Mouse (Mus musculus) WW6 (cell line): Measurements from ENCODE around the gene Trim63.
"Not testable (repeated sequence)": the region's sequence is repeated elsewhere in the genome, so short reads cannot be mapped to it uniquely, and the experiment has no call there.

Experiments
- DNase-seq: peaks from one replicate; pipeline ENCODE4 v3.0.0-alpha.2; 2013; ENCODE audit warnings: low read depth, low spot score

Trim63 gene

DNA sequence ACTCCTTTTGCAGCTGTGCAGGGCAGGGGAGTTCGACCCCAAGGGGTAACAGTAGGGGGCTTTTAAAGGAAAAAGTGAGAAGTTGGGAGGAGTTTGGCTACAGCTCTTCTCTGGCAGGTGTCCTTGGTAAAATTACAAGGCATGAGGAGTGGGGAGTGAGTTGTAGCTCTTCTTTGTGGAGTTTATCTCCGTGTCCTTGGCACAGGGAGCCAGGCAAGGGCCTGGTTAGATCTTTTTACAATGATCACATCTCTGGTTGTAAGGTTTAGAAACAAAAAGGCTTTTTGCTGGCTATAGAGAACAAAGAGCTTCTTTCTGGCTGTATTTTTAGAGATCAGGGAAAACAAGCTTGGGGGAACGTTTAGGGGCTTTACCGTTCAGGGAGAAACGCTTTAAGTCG lies 26.3 kb downstream of the Trim63 start:
- DNase-seq = not testable (repeated sequence)

DNA sequence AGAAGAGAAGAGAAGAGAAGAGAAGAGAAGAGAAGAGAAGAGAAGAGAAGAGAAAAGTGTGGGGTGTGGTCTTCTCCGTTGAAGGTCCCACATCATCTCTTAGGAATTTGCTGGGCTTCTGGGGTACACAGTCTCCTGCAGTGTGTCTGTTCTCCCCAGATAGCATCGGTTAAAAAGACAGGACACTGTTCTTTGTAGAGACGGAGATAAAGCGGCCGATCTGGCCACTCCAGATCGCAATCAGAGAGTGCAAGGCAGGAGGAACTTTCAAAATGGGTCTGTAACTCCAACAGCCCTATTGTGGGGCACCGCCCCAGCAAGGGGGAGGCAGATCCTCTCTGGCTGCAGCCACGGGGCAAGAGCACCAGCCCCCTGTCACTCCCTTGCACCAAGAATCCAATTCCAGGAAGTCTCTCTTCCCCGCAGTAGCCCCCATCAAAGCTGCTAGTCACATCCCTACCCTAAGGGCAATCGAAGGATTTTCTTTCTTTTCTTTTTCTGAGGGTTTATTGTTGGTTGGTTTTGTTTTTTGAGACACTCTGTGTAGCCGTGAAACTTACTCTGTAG lies 27.4 kb downstream of the Trim63 start:
- no peak for DNase-seq

DNA sequence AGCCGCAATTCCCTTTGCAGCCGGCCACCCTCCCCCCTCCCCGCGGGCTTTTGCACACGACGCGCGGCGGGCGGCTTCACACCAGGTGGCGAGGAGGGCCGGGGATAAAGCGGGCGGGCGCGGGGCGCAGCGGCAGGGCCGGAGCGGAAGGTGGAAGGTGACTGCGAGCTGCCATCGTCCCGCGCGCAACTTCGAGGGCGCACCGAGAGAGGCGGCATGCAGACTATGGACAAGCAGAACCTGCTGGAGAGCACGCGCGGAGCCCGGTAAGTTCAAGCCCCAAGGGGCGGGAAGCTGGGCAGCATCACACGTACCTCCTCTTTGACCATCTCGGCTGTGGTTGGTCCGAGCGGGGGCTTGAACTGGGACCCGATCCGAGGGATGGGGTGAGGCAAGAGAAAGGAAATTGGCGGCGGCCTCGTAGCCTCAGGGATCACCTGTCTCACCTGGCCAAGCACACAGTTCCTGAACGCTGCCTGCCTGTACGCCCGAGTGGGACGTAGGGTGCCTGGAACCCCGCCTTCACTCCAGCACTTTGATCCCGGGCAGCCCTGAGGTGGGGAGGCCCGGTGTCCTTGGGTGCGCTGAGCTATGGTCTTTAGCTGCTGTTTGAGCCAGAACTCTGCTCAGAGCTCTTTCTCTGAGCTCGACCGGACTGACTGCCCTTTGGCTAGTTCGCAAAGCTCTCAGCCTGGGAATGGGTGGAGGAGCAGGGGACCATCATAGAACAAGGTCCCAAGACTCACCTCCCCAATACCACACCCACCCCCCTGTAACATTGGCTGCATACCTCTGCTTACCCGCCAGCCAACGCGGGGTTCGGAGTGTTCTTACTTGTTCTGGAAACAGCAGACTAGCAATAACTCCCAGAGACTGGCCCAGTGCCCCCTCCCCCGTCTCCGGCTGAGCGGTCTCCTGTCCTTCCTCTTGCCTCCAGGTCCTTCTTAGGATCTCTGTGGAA lies 28.4 kb downstream of the Trim63 start, which contains the start of gene Slc30a2:
Gene Slc30a2 (plus strand): TSS at position 111 of the 961 bp plus-strand sequence.
- no peak for DNase-seq

DNA sequence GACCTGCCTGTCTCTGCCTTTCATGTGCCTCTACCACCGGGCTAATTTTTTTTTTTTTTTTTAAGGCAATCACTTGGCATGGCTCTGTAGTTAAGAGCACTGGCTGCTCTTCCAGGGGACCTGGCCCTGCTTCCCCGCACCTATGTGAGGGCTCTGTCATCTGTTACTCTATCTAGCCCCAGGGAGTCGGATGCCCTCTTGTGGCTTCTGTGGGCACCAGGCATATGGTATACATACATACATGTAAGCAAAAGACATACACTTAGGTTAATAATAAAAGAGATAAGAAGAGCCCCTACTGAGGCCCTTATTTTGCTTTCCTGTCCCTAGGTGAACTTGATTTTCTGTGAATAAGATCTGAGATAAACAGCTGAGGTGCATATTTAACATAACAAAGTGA lies 29.7 kb downstream of the Trim63 start:
- DNase-seq = no peak

DNA sequence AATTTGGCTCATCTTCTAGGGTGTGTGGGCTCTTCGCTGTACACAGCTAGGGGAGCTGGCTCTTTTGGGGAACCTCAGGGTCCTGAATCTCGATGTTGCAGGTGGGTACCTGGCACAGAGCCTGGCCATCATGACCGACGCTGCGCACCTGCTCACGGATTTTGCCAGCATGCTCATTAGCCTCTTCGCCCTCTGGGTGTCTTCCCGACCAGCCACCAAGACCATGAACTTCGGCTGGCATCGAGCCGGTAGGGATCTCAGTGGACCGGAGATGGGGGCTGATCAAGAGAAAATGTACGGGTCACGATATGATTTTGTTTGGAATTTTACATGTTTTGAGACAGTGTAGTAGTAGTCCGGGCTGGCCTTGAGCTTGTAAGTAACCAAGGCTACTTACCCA lies 30.9 kb downstream of the Trim63 start:
- DNase-seq = no peak

DNA sequence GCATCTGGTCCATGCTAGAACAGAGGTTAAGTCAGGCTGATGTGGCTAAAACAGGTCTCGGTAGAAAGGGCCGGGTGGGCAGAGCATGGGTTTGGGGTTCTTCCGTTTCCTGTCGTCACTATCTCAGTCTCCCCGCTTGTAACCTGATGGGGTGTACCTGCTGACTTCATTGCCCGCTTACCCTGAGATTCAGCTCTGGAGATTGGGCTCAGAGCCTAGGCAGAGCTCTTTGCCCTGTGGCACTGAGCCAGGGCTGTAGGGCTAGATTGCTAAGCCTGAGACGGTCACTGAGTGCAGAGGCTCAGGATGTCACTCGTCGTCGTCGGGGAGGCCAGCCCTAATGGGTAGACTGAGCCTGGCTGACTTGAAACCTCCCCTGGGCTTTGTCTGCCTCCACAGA lies 33.2 kb downstream of the Trim63 start:
- DNase-seq = no peak

DNA sequence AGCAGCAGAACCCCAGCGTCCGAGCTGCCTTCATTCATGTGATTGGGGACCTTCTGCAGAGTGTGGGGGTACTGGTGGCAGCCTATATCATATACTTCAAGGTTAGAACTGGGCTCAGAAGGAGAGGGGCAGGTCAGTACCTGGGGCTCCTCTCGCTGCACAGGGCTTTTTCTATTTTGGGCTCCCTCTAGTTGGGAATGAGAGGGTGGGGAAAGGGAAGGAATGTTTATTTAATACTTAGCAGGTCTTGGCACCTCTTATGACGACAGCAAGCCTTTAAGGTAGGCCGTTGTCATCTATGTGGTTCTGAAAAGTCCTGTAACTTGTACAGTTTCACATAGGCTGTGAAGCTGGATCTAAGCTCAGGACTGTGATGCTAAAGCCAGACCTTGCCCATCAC lies 33.6 kb downstream of the Trim63 start:
- no peak for DNase-seq

DNA sequence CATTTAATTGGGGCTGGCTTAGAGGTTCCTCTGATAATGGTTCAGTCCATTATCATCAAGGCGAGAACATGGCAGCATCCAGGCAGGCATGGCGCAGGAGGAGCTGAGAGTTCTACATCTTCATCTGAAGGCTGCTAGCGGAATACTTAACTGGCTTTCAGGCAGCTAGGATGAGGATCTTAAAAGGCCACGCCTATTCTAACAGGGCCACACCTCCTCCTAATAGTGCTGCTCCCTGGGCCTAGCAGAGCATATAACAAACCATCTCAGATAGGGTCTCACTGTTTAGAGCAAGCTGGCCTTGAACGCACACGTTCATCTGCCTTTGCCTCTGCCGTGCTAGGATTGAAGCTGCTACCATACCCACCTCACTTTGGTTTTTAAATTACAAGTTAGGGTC lies 34.9 kb downstream of the Trim63 start:
- DNase-seq = no peak

DNA sequence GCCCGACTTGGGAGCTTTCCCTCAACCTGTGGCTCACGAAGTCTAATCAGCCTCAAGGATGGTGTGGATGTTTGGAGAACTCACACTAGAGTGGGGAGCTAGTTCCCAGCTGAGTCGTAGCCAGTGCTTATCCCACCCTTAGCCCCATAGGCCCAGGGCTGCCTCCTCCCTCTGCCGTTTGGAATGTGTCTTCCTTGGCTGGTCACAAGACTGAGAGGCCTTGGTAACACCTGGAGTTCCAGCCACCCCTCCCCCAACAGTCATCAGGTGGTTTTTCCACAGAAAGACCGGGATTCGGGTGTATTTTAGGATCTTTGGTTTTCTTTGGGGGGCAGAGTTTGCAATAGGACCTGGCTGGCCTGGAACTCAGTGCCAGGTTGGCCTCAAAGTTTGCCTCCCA lies 35.7 kb downstream of the Trim63 start:
- no peak for DNase-seq

DNA sequence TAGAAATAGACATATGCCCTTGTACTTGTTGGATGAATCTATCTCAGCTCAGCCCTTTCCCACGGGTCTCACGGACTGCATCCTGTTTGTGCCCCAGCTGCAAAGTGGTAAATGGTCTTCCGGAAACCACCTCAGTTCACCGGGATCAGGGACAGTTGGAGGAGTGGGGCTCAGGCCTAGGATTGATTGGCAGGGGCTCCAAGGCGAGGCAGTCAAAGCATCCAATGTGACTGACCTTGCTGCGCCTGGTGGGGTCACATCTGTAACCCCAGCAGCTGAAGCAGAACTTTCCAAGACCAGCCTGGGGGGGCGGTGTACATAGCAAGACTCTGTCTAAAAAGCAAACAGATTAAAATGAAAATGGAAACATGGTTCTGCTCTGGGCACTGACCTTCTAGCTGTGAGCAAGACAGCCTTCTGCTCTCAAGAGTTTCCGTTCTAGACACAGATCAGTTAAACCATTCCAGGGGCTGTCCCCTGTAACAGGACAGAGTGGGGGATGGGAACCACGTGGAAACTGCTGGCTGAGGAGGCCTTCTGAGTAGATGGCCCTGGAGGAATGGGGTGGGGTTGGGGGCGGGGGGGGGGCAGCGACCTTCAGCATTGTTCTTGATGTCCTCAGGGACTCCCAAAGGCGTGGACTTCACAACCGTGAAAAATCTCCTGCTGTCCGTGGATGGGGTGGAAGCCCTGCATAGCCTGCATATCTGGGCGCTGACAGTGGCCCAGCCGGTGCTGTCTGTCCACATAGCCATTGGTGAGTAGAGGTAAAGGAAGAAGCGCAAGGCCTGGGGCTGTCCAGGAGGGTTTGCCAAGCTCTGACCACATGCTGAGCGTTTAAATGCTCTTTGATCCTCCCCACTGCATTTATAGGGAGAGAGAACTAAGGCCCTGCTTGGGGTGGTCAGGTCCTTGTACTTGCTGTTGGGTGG lies 36.7 kb downstream of the Trim63 start:
- DNase-seq = no peak

DNA sequence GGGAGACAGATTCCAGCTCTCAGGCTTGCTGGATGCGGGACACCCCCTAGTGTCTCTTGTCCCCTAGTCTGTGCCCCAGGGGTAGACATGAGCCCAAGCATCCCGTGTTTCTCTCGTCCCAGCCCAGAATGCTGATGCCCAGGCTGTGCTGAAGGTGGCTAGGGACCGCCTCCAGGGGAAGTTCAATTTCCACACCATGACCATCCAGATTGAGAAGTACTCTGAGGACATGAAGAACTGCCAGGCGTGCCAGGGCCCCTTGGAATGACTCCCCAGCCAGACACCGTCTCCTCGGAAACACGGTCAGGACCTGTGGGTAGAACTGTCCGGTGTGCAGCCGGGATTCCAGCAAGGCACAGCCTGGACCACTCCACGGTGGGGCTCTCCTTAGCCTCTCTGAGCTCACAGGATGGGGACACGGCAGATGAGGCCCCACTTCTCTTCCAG lies 37.4 kb downstream of the Trim63 start:
- DNase-seq = no peak

DNA sequence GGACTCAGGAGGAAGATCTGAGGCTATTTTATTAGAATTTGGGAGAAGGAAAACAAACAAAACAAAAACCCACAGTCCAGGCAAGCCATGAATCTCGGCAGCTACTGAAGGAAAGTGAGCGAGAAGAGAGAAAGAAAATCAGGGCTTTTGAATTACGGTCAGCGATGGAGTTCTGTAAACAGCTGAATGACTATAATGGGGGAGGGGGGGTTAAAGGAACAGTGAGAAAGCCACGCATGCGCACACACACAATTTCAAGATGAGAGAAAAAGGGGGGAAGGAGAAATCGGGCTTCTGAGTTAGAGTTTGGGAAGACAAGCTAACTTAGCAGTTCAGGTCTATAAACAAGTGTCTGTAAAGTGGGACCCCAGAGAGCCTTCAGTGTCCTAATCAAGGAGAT lies 38.0 kb downstream of the Trim63 start:
- no peak for DNase-seq

DNA sequence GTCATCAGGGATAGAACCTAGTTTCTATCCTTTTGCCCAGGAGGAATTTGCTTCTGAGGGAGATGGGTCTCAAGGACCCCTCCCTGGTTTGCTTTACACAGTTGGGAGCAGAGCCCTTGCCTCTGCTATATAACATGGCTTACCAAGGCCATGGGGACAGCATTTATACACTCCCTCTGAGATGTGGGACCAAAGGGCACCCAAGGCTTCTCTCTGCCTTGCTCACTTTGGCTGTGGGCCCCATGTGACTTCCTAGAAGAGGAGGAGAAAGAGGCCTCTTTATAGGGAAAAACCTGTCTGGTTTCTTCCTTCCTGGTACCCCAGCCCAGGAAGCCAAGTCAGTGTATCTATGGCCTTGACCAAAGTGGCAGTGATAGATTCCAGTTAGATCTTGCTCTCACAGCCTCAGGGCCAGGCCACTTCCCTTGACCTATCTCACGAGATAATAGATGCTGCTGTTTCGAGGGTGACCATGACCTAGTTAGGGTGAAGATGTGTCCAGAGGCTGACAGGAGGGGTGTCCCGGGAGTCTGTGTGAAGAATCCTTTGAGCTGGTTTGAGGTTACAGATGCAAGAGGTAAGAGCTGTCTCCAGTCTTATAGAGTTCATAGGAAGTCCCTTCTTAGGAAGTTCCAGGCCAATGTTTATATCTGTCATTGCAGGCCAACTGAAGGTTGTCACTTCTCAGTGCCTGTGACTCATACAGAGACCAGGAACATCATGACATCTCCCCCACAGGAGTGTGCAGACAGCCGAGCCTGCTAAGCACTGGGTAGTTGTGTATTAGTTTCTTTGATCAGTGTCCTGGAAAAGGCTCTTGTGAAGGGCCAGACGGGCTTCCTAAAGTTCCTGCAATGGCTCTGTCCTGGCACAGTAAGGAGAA lies 38.8 kb downstream of the Trim63 start:
- no peak for DNase-seq

DNA sequence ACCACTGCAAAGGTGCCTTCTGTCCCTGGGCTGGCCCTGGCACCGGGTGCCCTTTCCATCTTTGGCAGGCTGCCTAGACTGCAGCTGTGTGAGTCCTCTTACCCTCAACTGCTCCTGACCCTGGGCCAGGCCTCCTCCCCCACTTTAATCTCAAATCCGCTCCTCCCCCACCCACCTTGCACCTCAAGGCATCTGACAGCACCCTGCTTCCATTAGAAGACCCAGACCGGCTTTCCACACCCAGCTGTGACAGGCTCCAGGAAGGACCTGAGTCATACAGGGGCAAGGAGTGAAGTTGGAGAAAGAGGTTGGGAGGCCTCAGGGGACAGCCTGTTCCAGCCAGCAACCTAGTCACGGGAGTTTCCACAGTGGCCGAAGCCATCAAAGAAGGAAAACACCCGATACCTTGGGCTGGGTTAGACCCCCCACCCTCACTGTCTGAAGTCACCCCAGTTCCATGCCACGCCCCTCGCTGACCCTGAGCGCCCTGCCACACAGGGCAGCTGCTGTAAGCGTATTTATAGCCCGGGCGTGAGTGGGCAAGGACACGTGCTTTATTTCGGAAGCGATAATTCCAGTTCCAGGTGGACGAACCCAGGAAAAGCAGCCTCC lies 41.0 kb downstream of the Trim63 start:
- no peak for DNase-seq

DNA sequence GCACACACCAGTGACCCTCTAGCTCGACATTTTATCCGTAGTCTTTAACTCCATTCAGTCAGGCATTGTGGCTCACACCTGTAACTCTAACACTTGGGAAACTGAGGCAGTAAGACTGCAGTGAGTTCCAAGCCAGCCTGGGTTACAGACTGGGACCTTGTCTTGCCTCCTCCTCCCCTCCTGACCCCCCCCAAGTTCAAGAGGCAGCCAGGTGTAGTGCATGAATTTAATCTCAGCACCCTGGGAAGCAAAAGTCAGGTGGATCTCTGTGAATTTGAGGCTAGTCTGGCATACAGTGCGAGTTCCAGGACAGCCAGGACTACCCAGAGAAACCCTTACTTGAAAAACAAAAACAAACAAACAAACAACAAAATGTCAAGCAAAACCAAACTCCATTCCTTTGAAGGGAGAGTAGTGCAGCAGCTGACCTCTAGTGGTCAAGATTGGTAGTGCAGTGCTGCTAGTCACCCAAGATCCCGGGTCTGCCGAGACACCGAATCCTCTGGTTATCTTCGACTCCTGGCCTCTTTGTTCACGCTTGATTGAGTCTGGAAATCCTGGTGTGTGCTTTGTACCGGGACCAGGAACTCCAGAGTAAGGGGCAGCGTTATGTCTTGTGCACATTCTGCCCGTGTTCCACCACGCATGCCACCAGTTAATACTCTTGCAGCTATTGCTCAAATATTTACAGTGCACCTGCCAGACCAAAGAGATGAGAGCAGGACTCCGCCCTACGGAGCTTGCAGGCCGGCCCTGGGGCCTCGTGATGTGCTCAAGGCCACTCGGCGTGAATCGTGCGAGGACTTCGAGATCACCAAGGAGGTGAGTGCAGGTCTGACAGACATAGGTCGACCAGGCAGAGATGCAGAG lies 41.9 kb downstream of the Trim63 start:
- DNase-seq = no peak

DNA sequence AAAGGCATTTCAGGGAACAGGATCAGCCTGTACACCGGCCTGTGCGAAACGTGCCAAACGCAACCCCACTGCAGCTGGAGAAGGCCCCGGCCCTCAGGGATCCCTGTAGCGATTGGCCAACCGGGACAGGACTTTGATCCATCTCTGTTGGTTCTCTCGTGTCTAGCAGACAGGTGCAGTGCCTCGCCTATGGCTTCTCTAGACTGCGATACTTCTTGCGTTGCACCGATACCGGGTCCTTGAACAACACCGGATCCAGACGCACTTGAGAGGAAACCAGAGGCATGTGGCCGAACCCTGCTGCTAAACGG lies 42.5 kb downstream of the Trim63 start:
- DNase-seq = no peak

DNA sequence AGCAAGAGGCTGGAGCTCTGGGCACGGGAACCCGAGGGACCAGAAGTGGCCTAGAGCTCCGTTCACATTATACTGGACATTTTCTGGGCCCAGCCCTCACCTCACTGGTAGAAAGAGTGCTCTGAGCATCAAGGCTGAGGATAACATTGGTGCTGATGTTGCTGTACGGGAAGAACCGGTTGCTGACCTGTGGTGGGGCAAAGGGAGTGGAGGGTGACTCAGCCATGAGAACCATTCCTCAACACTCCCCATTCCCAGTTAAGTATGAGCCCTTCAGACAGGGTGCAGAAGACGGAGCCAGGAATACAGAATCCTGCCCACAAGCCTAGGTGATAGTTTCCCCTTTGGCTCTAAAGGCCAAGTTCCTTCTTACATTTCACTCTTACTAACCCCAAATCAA lies 44.7 kb downstream of the Trim63 start:
- DNase-seq = no peak

DNA sequence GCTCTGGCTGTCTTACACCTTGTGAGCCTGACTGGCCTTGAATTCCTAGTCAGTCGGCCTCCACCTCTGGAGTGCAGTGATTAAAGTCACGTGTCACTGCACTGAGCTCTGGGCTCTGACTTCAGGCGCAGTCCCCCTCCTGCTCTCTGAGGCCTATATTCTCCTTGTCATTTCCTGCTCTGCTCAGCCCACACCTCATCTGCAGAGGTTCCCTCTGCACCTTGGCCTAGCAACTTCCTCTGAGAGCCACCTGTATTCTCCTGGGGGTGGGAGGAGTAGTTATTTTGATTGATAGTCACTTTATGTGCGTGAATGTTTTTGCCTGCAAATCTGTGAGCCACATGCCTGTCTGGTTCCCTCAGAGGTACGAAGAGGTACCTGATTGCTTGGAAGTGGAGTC lies 46.3 kb downstream of the Trim63 start:
- DNase-seq = no peak

DNA sequence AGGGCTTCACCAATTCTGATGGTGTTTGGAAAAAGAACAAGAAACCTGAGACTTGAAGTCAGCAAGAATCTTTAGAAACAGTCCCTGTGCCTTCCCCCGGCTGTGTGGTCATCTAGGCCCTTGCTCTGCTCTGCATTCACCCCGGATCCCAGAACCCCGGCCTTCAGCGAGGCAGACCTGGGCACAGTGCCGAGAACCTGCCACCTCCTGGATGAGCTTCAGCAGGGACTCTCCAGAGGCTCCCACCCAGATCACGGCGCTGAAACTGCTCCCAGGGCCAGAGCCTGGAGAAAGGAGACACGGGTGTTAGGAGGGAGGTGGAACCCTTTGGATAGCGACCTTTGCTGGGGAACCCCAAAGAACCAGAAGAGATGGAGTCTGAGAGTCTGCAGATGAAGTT lies 47.2 kb downstream of the Trim63 start:
- DNase-seq = no peak

DNA sequence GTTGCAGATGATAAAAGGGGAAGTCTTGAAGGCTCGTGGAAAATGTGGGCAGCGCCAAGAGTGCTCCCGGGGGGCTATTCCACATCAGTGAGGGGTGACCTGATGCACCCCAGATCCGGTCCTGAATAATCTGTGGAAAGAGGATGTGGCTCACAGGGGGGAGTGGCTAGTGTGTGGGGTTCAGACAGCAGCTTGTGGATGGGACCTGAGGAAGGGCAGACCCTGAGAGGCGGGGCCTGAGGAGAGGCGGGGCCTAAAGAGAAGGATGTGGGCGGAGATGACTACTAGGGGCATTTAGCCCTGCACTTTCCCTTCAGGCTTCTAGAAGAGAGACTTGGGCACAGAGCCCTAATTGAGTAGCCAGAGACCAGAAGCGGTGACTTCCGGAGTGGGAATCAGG lies 47.7 kb downstream of the Trim63 start:
- DNase-seq = no peak
